Mouse (Mus musculus) olfactory bulb, adult 2 months (tissue): ENCODE data around the gene Pald1.

Experiments used
- CTCF ChIP-seq: fragments of 200-500 bp; IDR thresholded peaks from 2 replicates; pipeline ENCODE4 v1.5.1; 2012; ENCODE audit warnings: low read depth, mild to moderate bottlenecking, low read length, moderate library complexity; ENCODE audit not compliant: insufficient read depth
- POLR2A ChIP-seq: fragments of 200-500 bp; IDR thresholded peaks from 2 replicates; pipeline ENCODE4 v1.6.1; 2012; ENCODE audit warnings: mild to moderate bottlenecking, low read depth, low read length, moderate library complexity; ENCODE audit not compliant: insufficient read depth

- no peak for TF ChIP-seq CTCF
- TF ChIP-seq POLR2A: no peak
Observed at GRCm38 (mm10) chr10:61336592-61336991, 46.7 kb downstream of the Pald1 start.
